Mouse (Mus musculus): ENCODE measurements at regions not wholly inside any gene's neighbourhood (a gene's known extent, or its start where the extent isn't known, plus 50 kb on each side); places are given as distances from the start of the nearest gene placed in this dataset.

DNA sequence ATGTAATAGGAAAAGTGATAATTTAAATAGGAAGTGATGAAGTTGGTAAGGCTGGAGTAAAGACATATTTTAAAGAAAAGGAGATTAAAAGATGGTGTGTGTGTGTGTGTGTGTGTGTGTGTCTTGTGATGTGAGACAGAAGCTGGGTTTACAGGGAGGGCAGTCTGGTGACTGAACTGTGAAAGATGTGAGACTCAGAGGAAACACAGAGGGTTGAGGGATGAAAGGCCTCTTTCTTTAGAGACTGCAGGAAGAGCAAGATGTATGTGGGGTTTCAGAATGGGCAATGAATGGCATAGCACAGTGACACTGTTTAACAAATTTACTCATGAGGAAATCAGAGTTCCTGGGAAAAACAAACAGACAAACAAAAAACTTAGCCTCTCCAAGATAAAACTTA, 549.2 kb downstream of the Etv1 start:
- TF ChIP-seq CTCF (IDR thresholded peaks at IDR 0.05; ENCODE audit: low read depth) (no peak), EP300 (IDR thresholded peaks at IDR 0.05; ENCODE audit: low read depth) (no peak)

All from liver, embryonic 14.5 days (tissue).